Mouse (Mus musculus) CH12.LX (cell line): ENCODE results near the gene Rp9. TPM values are rescaled to one million over a fixed set of nuclear protein-coding genes. Genes with fewer than 3 reads are reported as not detected.
"Not testable (repeated sequence)": the region's sequence is repeated elsewhere in the genome, so short reads cannot be mapped to it uniquely, and the experiment has no call there.

Source experiments
- DNase-seq: peaks from one replicate; pipeline ENCODE4 v3.0.0-alpha.2; 2013; ENCODE audit errors: extremely low read depth
- H3K27ac ChIP-seq: 2 replicates; pipeline ENCODE4 v1.5.1; 2012; ENCODE audit warnings: low read depth, mild to moderate bottlenecking, control low read depth, moderate library complexity; ENCODE audit not compliant: insufficient read depth
- H3K27me3 ChIP-seq: replicated peaks from 2 replicates; pipeline ENCODE3; 2012; ENCODE audit warnings: inconsistent platforms
- H3K36me3 ChIP-seq, 2 experiments: replicated peaks in 1 of 2; 2 replicates each; pipeline versions ENCODE3 to v1.6.1; 2012; ENCODE audit warnings: inconsistent platforms in 1 of 2, low read length in 1 of 2, mild to moderate bottlenecking in 1 of 2, mixed read lengths in 1 of 2, moderate library complexity in 1 of 2; ENCODE audit not compliant: control insufficient read depth in 1 of 2, insufficient read depth in 1 of 2
- H3K4me1 ChIP-seq, 2 experiments: 2 replicates each; pipeline ENCODE4 v1.6.1; 2012; ENCODE audit warnings: inconsistent platforms in 1 of 2, moderate library complexity in 1 of 2; ENCODE audit not compliant: insufficient read depth in 2 of 2, control insufficient read depth in 1 of 2
- H3K4me2 ChIP-seq: 2 replicates; pipeline ENCODE4 v1.6.1; 2012; ENCODE audit warnings: low read depth, mild to moderate bottlenecking, control low read depth; ENCODE audit not compliant: poor library complexity, insufficient read depth, severe bottlenecking
- H3K4me3 ChIP-seq, 3 experiments: fragments of 150-350 bp in 1 of 3; sonication (generic) in 1 of 3; replicated peaks in 1 of 3; 2 replicates each; pipeline versions ENCODE3 to v1.5.1; 2011 to 2012; ENCODE audit warnings: low read depth in 2 of 3, low read length in 2 of 3, mild to moderate bottlenecking in 2 of 3, moderate library complexity in 2 of 3, control low read depth in 1 of 3, improper control_type of control experiment in 1 of 3, inconsistent platforms in 1 of 3, mixed read lengths in 1 of 3; ENCODE audit not compliant: poor library complexity in 1 of 3
- H3K79me2 ChIP-seq: replicated peaks from 2 replicates; pipeline ENCODE4 v1.6.1; 2012; ENCODE audit warnings: mild to moderate bottlenecking, moderate library complexity; ENCODE audit not compliant: control insufficient read depth, poor library complexity, insufficient read depth, severe bottlenecking; ENCODE audit errors: extremely low read depth
- H3K9ac ChIP-seq: 2 replicates; pipeline ENCODE4 v1.6.1; 2012; ENCODE audit warnings: low read depth, mild to moderate bottlenecking, control low read depth, moderate library complexity; ENCODE audit not compliant: insufficient read depth
- H3K9me3 ChIP-seq: replicated peaks from 2 replicates; pipeline ENCODE3; 2012; ENCODE audit warnings: low read length, inconsistent platforms, mixed read lengths
- BHLHE40 ChIP-seq: IDR thresholded peaks from 2 replicates; pipeline ENCODE4 v1.6.1; 2011; ENCODE audit warnings: mild to moderate bottlenecking, low read depth, low read length, improper control_type of control experiment
- CHD1 ChIP-seq: IDR thresholded peaks from 2 replicates; pipeline ENCODE4 v1.6.1; 2012; ENCODE audit warnings: low read depth, low read length, improper control_type of control experiment, inconsistent platforms
- CHD2 ChIP-seq: IDR thresholded peaks from 2 replicates; pipeline ENCODE4 v1.6.1; 2011; ENCODE audit warnings: low read length, improper control_type of control experiment
- CTCF ChIP-seq, 2 experiments: IDR thresholded peaks in 1 of 2; conservative IDR thresholded peaks in 1 of 2; 2 replicates each; pipeline ENCODE4 v1.5.1; 2011 to 2012; ENCODE audit warnings: low read depth in 2 of 2, low read length in 2 of 2, improper control_type of control experiment in 1 of 2, inconsistent platforms in 1 of 2, mild to moderate bottlenecking in 1 of 2, moderate library complexity in 1 of 2
- E2F4 ChIP-seq: IDR thresholded peaks from 2 replicates; pipeline ENCODE4 v1.6.1; 2011; ENCODE audit warnings: low read depth, low read length, improper control_type of control experiment; ENCODE audit not compliant: insufficient replicate concordance
- ELF1 ChIP-seq: IDR thresholded peaks from 2 replicates; pipeline ENCODE4 v1.6.1; 2014; ENCODE audit warnings: low read depth, mild to moderate bottlenecking, inconsistent platforms, low read length, improper control_type of control experiment
- EP300 ChIP-seq: IDR thresholded peaks from 2 replicates; pipeline ENCODE4 v1.6.1; 2011; ENCODE audit warnings: low read length, improper control_type of control experiment
- HCFC1 ChIP-seq: IDR thresholded peaks from 2 replicates; pipeline ENCODE4 v1.6.1; 2012; ENCODE audit warnings: low read depth, mild to moderate bottlenecking, inconsistent platforms, low read length, improper control_type of control experiment
- JUND ChIP-seq: conservative IDR thresholded peaks from 2 replicates; pipeline ENCODE4 v1.6.1; 2011; ENCODE audit warnings: low read depth, low read length, improper control_type of control experiment
- KAT2A ChIP-seq: IDR thresholded peaks from 2 replicates; pipeline ENCODE4 v1.6.1; 2012; ENCODE audit warnings: low read length, improper control_type of control experiment, inconsistent platforms; ENCODE audit not compliant: insufficient replicate concordance
- MXI1 ChIP-seq: IDR thresholded peaks from 2 replicates; pipeline ENCODE4 v1.6.1; 2011; ENCODE audit warnings: mild to moderate bottlenecking, low read depth, low read length, improper control_type of control experiment
- NELFE ChIP-seq: IDR thresholded peaks from 2 replicates; pipeline ENCODE4 v1.6.1; 2011; ENCODE audit warnings: low read depth, low read length, improper control_type of control experiment
- NRF1 ChIP-seq: IDR thresholded peaks from 2 replicates; pipeline ENCODE4 v1.6.1; 2014; ENCODE audit warnings: low read depth, mild to moderate bottlenecking, inconsistent platforms, low read length, improper control_type of control experiment, moderate library complexity
- PAX5 ChIP-seq: IDR thresholded peaks from 2 replicates; pipeline ENCODE4 v1.6.1; 2012; ENCODE audit warnings: low read length, inconsistent platforms, mixed read lengths
- POLR2AphosphoS2 ChIP-seq: IDR thresholded peaks from 2 replicates; pipeline ENCODE4 v1.6.1; 2011; ENCODE audit warnings: low read depth, low read length, improper control_type of control experiment
- SIN3A ChIP-seq: IDR thresholded peaks from 2 replicates; pipeline ENCODE4 v1.6.1; 2012; ENCODE audit warnings: low read length, improper control_type of control experiment, inconsistent platforms
- TCF12 ChIP-seq: IDR thresholded peaks from 2 replicates; pipeline ENCODE4 v1.6.1; 2014; ENCODE audit warnings: low read depth, mild to moderate bottlenecking, inconsistent platforms, low read length, improper control_type of control experiment
- UBTF ChIP-seq: IDR thresholded peaks from 2 replicates; pipeline ENCODE4 v1.6.1; 2012; ENCODE audit warnings: low read depth, mild to moderate bottlenecking, inconsistent platforms, low read length, improper control_type of control experiment, moderate library complexity
- USF1 ChIP-seq: IDR thresholded peaks from 2 replicates; pipeline ENCODE4 v1.6.1; 2014; ENCODE audit warnings: low read depth, mild to moderate bottlenecking, inconsistent platforms, low read length, improper control_type of control experiment
- dilution Hi-C: fragments of 300-500 bp; cut with MboI; formaldehyde crosslinking; loops from 2 replicates; pipeline ENCODE4 v1.14.3; 2020; ENCODE audit warnings: low sequenced_read_pairs; ENCODE audit not compliant: extremely low pct_unique_long_range_greater_than_20kb, extremely low pct_ligation_motif_present
- in situ Hi-C: fragments of 300-500 bp; cut with MboI; formaldehyde crosslinking; loops from 3 replicates; pipeline ENCODE4 v1.14.3; 2019; ENCODE audit warnings: low sequenced_read_pairs, low pct_ligation_motif_present, low pct_unique_long_range_greater_than_20kb, mixed read lengths
- polyA plus RNA-seq: library from polyadenylated mRNA; unstranded; fragments of >175 nt; gene quantifications from 2 replicates; pipeline ENCODE4 v1.2.1, GENCODE M21; 2012; ENCODE audit warnings: low read depth; ENCODE audit not compliant: insufficient read length
- total RNA-seq, 2 experiments: library from RNA; depleted of rRNA; stranded (reverse); fragments of 300-350 nt in 1 of 2; fragments of >200 nt in 1 of 2; gene quantifications; 2 replicates each; pipeline ENCODE4 v1.2.3; 2012 to 2014

The Rp9 gene
- total and polyA plus RNA-seq, 3 experiments: 64.2 to 86.9 (median 85.0) TPM

DNA sequence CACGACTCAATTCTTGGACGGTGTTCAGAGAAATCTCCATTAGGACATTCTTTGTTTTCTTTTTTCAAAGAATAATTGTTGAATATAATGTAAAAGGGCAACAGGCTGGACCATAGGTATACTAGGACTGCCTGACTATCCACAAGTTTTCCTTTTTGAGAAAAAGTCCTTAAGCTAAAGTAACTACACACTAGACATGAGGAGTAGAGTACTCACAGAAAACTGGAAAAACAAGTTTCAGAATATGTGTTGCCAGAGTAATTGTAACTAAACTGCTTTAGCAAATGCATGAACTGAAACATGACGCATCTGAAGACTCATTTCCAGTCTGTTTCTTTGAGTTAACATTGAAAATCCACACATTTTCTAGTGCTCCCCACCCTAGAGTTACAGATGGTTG is 64.1 kb downstream of the Rp9 start:
- no peak for DNase-seq
- Histone ChIP-seq H3K4me2 (no peak overlapping the region), H3K36me3 (no peaks in the 10 kb centered on the region), H3K4me1 (0 out of 4 replicates have a peak, but pooled peaks cover 0 to 2% of the 10 kb centered on the region in 2 experiments), H3K27me3 (no peaks in the 10 kb centered on the region), H3K27ac (no peak overlapping the region), H3K9me3 (no peaks in the 10 kb centered on the region), H3K9ac (no peak overlapping the region), H3K4me3 (no peak overlapping the region), H3K79me2 (no peaks in the 10 kb centered on the region)
- dilution Hi-C loops: no loop called here
- TF ChIP-seq HCFC1 (no peak), CHD1 (no peak), EP300 (no peak), ELF1 (no peak), UBTF (no peak), KAT2A (no peak), SIN3A (no peak), PAX5 (no peak), BHLHE40 (no peak), USF1 (no peak), CHD2 (no peak), NRF1 (no peak), E2F4 (no peak), MXI1 (no peak), POLR2AphosphoS2 (no peak), NELFE (no peak), TCF12 (no peak), CTCF (conservative IDR thresholded peaks at IDR 0.05 in 1 of 2, IDR thresholded peaks at IDR 0.05 in 1 of 2; ENCODE audit: low read depth in 2 of 2, low read length in 2 of 2) (no peak), JUND (no peak)
- in situ Hi-C loops: no loop called here

DNA sequence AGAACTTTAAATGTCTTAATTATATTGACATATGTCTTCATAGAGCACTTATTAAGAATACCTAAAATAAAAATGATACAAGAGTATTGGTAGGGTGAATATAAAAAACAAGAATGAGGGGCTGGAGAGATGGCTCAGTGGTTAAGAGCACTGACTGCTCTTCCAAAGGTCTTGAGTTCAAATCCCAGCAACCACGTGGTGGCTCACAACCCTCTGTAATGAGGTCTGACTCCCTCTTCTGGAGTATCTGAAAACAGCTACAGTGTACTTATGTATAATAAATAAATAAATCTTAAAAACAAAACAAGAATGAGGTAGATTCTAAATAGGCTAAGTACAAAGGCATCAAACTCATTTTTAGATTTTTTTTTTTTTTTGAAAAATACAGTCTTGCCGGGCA is 66.0 kb downstream of the Rp9 start:
- in situ Hi-C loops, H3K4me2 ChIP-seq, H3K4me3 ChIP-seq, H3K36me3 ChIP-seq, H3K79me2 ChIP-seq, DNase-seq, H3K9me3 ChIP-seq, H3K4me1 ChIP-seq, H3K9ac ChIP-seq, dilution Hi-C loops, H3K27ac ChIP-seq, H3K27me3 ChIP-seq: not testable (repeated sequence)
